Mouse (Mus musculus) testis, adult 2 months (tissue): ENCODE measurements at regions not wholly inside any gene's neighbourhood (a gene's known extent, or its start where the extent isn't known, plus 50 kb on each side); places are given as distances from the start of the nearest gene placed in this dataset.

Source experiments
- CTCF ChIP-seq: fragments of 200-500 bp; IDR thresholded peaks from 2 replicates; pipeline ENCODE4 v1.5.1; 2012; ENCODE audit warnings: low read depth, mild to moderate bottlenecking, inconsistent platforms, low read length, moderate library complexity; ENCODE audit not compliant: control insufficient read depth, insufficient read depth, insufficient replicate concordance
- POLR2A ChIP-seq: fragments of 200-500 bp; IDR thresholded peaks from 2 replicates; pipeline ENCODE4 v1.6.1; 2012; ENCODE audit warnings: low read depth, mild to moderate bottlenecking, inconsistent platforms, low read length, moderate library complexity; ENCODE audit not compliant: control insufficient read depth

- TF ChIP-seq POLR2A (no peak), CTCF (no peak)
Observed at GRCm38 (mm10) chr2:171363381-171363780, 631.8 kb downstream of the Dok5 start.
